Mouse (Mus musculus): ENCODE results near the gene Trim37.

- TF ChIP-seq CTCF (conservative IDR thresholded peaks at IDR 0.05 in 1 of 2, IDR thresholded peaks at IDR 0.05 in 1 of 2; ENCODE audit: low read depth in 2 of 2, low read length in 2 of 2), result no peak
- TF ChIP-seq JUND (conservative IDR thresholded peaks at IDR 0.05; ENCODE audit: low read depth, low read length), result no peak
- TF ChIP-seq MEF2A (IDR thresholded peaks at IDR 0.05; ENCODE audit: borderline replicate concordance, low read depth, low read length), result no peak
- no peak for TF ChIP-seq USF2 (conservative IDR thresholded peaks at IDR 0.05; ENCODE audit: low read depth, low read length)
- no peak for TF ChIP-seq ZKSCAN1 (IDR thresholded peaks at IDR 0.05; ENCODE audit: borderline replicate concordance, low read depth, low read length)
- no peak for TF ChIP-seq ELF1 (IDR thresholded peaks at IDR 0.05; ENCODE audit: low read depth, low read length)
- TF ChIP-seq TBP (conservative IDR thresholded peaks at IDR 0.05; ENCODE audit: low read depth, low read length), result no peak
Observed at GRCm38 (mm10) chr11:87173625-87174024, 46.7 kb downstream of the Trim37 start.

All from CH12.LX (cell line).